Mouse (Mus musculus) adrenal gland, postnatal 25 days (tissue): ENCODE data around the gene Lmo7. TPM values are rescaled to one million over a fixed set of nuclear protein-coding genes. Genes with fewer than 3 reads are reported as not detected.
A peak's percentile ranks its signal among the peaks of the same experiment; 100 is the strongest.

ENCODE experiments used
- DNase-seq: peaks from one replicate; pipeline ENCODE4 v3.0.0; 2021; ENCODE audit warnings: mixed read lengths
- total RNA-seq: library from RNA; stranded (reverse); gene quantifications from 2 replicates; pipeline ENCODE4 v1.2.3, GENCODE M21; 2021

Gene Lmo7
- total RNA-seq, 1 experiment from 2014 or later: 15.3 TPM

DNA sequence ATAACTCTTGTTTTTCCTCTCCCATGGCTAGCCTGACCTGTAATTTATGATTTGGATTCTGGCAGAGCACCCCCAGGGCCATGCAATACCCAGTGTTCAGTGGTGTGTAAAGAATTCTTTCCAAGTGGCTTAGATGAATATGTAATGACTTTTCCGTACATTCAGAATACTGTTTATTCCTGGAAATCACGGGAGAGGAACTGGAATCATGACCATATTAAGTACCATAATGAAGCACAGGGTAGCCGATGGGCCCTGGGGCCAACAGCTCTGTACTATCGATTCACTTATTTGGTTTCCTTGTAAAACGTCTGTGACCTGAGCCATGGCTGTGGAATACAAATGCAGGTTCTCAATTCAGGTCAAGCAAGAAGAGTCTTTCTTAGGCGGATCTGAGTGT, 221.3 kb downstream of the Lmo7 start:
- DNase-seq: no peak

DNA sequence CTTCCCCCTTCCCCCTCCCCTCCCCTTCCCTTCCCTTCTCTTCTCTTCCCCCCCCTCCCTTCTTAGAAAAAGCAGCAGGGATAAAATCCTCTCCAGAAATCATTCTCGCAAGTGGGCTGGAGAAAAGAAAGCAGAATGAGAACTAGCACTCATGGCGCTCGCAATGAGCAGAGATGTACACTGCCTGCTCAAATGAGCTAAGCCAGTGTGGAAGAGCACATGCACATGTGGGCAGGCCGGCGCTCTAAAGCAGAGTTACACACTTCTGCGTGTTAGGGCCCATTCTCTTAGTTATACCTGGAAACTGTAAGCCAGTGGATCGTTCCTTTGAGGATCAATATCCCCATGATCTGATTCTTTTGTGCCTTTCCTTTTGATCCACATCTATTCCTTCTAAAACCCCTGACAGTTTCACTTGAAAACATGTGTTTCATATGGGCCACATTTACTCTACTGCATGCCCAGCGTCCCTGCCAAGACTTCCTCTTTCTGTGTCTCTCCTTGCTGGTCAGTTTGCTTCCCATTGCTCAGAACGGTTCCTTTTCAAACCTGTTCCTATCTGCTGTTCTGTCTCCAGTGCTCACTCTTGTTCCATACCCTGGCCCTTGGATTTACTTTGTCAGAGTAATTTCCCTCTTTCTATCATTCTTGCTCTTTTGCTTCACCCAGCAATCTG, 224.2 kb downstream of the Lmo7 start:
- no peak for DNase-seq

DNA sequence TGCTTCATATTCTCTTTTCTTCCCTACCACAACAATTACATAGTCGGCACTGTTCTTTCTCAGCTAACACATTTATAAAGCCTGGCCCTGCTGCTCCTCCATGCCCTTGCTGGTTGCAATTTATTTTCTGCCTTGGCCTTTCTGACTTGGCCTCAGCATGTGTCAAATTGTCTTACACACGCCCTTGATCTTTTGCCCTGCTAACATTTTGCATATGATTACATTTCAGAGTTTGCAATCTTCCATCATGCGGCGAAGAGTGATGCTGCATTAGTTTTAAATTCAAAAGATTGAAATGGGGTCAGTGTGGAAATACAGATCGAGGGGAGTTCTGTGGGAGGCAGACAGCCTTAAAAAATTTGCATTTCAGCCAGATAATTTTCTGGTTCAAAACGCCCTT, 234.6 kb downstream of the Lmo7 start:
- no peak for DNase-seq

DNA sequence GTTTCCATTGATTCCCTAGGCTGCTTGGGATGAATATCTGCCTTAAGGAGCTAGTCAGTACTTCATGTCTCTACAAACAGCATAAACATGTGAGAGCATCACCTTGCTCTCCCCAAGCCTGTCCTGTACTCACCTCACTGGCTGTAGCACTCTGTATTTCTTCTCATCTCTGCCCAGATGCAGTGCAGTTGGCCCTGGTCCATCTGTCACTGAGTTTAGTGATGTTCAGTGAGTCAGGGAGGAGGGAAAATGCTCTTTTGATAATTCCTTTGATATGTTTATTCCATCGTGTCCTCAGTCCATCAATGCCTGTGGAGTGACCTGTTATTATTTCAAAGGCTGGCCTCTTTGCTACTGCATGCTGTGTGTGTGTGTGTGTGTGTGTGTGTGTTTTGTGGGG, 235.2 kb downstream of the Lmo7 start:
- DNase-seq: peak; percentile 66

DNA sequence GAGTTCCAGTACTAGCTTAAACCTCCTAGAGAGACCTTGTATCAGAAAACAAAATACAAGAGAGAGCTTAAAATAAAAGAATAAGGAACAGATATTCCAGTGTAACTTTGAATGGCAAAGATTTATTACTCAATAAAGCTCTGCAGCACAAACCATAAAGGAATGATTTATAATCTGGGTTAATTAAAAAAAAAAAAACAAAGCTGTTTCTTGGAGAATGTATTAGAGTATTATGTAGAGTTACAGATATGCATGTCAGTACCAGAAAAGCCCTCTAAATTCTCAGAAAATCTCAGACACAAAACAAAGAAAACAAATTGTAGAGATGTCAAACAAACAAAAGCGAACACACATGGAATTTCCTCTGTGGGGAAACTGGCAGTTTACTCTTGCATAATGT, 243.0 kb downstream of the Lmo7 start:
- DNase-seq: no peak

DNA sequence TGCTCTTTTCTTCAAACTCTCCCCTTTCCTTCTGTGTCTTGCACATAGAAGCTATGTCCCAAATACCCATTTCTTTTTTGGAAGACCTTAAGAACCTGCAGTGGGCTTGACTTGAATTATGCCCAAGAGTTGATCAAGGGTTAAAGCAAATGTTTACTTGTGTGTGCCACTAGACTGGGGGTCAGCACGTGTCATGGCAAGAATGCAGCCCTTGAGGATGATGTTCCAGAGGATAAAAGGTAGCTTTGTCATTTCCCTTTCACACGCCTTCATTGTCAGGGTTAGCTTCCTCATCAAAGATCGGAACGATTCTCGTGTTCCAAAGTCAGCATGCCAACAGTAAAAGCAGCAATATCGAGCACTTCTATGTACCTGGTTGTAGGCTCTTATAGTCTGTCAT, 243.4 kb downstream of the Lmo7 start:
- no peak for DNase-seq

DNA sequence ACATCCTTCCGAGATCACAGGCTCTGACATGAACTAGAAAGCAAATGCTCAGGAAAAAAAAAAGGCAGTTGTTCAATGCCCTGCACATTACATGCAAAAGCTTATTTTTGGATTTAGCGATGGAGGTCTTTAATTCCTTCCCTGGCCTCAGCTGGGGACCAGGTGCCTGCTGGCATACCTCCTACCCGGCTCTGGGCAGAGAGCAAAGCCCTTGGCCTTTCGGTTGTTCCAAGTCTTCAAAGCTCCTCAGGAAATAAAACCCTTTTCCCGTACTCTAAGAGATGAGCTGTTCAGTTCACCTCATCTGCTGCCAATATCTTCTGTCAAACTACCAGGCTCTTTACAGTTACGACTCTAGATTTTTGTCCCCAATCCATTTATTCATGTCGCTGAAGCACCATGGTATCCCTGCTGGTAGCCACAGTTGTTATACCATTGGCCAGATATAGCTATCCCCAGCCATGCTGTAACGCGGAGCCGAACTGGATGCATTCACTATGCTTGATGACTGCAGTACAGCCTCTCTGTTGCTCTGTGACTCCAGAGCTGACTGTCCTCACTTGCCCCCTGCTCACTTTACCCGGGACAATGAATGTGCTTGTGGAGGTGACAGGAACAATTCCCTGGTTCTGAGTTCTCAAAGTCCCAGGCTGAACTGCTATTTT, 246.4 kb downstream of the Lmo7 start:
- DNase-seq: no peak

Other genes with a start within 250 kb of the Lmo7 start
- 52.8 and 87.6 TPM in 2 replicates for gene Tbc1d4, start 120.8 kb upstream of the Lmo7 start, total RNA-seq
- 101 and 111 TPM in 2 replicates for gene Commd6, start 89.3 kb upstream of the Lmo7 start, total RNA-seq
- gene Uchl3, start 76.0 kb upstream of the Lmo7 start, total RNA-seq: 38.4 and 41.3 TPM in 2 replicates
- gene Gm9922, start 143 bp upstream of the Lmo7 start, total RNA-seq: 2.6 and 4.3 TPM in 2 replicates